Mouse (Mus musculus): ENCODE data around the gene Rrm2.

Rrm2 gene

GRCm38 (mm10) chr12:24747297-24747696, 39.3 kb downstream of the Rrm2 start:
- DNase-seq (ENCODE audit: low spot score in 2 of 2), result no peak

GRCm38 (mm10) chr12:24750521-24750920, 42.5 kb downstream of the Rrm2 start:
- no peak for DNase-seq (ENCODE audit: low spot score in 2 of 2)

DNA sequence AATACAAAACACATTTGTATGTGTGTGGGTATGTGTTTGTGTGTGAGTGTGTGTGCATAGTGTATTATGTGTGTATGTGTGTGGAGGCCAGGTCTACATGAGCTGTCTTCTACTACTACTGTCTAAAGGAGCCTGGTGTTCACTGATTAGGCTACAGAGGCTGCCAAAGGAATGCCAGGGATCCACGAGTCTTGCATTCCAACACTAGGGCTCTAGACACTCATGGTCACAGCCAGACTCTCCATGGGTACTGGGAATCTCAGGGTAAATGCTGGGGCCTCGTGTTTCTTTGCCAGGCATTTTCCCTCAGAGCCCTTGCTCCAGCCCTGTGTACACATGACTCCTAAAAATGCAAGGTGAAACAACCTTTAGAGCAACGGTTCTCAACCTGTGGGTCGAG, 45.6 kb downstream of the Rrm2 start:
- DNase-seq (ENCODE audit: low spot score in 2 of 2), result no peak

DNA sequence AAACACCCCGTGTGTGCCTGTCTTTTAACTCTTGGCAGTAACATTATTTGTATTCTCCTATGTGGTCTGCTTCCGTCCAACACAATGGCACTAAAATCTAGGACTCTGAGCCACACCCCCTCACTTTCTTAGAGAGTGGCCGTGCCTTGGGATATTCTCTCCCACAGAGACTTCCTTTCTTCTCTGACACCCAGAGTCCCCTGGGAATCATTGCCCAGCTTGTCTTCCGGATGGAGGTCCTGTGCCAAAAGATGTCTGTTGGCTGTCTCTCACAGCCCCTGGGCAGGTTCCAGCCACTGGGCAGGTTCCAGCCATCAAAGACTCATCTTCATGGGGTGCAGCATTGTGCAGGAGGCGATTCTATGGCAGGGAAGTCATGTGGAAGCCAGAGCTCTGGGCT, 46.7 kb downstream of the Rrm2 start:
- no peak for DNase-seq (ENCODE audit: low spot score in 2 of 2)

DNA sequence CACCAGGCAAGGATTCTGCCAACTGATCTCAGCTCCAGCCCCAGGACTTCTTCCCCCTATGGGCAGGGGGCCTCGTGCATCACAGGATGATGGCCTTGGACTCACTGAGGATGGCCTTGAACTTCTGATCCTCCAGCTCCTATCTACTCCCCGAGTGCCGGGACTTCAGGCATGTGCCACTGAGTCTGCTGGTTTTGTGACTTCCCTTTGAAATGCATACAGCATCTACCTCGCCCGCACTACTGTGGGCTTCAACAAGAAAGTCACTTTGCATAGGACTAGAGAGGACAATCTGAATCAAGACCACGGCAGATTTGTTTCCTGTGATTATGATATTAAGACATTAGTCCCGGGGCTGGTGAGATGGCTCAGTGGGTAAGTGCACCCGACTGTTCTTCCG, 47.4 kb downstream of the Rrm2 start:
- DNase-seq (ENCODE audit: low spot score in 2 of 2), result no peak

DNA sequence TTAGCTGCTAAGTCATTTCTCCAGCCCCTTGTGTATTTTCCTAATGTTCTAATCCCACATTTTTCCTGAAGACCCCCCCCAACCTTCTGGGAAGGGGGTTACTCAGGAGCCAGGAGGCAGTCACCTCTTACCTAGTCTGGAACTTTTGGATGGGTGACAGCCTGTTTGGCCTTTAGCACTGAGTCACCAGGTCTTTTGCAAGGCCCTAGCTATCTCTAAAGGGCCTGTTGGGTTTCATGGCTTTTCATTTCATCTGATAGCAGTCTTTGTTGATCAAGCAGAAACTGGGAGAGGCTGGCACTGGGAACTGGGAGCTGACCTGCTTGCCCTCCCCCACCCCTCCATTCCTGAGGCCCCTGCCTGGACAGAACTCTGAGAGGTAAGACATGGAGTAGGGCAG, 49.3 kb downstream of the Rrm2 start:
- DNase-seq (ENCODE audit: low spot score in 2 of 2), result no peak

DNA sequence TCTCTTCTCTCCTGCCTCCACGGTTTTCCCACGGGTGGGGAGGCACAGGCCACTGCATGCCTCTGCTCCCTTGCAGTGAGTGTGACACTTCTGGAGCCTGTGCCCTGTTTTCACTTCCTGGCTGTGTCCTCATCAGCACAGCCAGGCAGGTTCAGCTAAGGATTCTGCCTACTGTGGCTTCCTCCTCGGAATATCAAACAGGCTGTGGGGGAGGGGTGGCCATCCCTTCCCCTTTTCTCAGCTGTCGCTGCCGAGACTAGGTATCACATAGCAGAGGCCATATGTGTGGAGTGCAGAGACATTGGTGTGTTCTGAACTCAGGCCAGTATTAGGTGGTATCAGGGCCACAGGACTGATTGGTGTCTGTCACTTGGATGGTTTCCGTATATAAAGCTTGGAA, 50.3 kb downstream of the Rrm2 start:
- DNase-seq (ENCODE audit: low spot score in 2 of 2), result peak; percentile 63 to 68

- no peak for DNase-seq (ENCODE audit: low spot score in 2 of 2)
Observed at GRCm38 (mm10) chr12:24762253-24762652, 54.2 kb downstream of the Rrm2 start.

All from frontal cortex, postnatal 10 days (tissue).